Mouse (Mus musculus) liver, adult 2 months (tissue): ENCODE results near the gene Rbbp4.

Experiments
- CTCF ChIP-seq: fragments of 200-500 bp; IDR thresholded peaks from 2 replicates; pipeline ENCODE4 v1.5.1; 2011; ENCODE audit warnings: low read depth, low read length, control low read depth
- POLR2A ChIP-seq: fragments of 200-500 bp; IDR thresholded peaks from 2 replicates; pipeline ENCODE4 v1.6.1; 2011; ENCODE audit warnings: low read length, control low read depth; ENCODE audit not compliant: insufficient read depth; ENCODE audit errors: extremely low read depth

DNA sequence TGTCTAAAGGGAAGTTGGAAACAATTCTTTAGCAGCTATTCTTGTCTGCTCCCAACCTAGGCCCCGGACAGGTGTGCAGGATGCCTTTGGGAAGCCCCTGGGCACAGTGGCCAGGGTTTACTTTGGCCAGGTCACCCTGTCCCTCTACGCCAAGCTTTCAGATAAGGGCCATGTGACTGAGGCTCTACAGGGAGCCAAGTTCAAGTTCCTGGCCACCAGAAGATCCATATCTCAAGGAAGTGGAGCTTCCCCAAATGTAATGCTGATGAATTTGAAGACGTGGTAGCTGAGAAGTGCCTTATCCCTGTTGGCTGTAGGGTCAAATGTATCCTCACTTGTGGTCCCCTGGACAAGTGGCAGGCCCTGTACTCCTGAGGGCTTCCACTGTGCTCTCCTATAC, 44.6 kb upstream of the Rbbp4 start:
- TF ChIP-seq POLR2A (no peak), CTCF (no peak)
